Mouse (Mus musculus): ENCODE measurements around the gene Snorc.

Gene Snorc

DNA sequence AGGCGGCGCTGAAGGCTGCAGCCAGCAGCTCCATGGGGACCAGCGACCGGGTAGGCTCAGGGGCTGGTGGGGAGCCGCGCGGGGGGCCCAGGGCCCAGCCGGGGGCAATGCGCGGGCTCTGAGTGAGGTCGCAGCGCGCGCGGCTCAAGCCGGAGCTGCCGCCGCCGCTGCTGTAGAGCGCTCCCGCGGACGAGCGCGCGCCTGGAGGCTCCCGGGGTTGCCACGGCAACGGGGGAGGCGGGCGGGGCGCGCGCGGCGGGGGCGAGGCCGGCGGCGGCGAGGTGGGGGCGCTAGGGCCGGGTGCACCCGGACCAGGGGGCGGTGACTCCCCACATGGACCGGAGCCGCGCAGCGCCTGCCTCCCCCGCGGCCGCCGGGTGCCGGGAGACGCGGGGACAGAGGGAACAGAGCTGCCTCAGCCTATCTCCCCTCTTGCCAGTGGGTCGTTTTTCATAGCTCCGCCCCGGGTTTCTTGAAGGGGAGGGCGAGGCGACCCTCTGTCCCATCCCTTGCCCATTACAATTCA lies 40.2 kb downstream of the Snorc start:
- DNase-seq (ENCODE audit: low read depth, low spot score) = peak; percentile 53

DNA sequence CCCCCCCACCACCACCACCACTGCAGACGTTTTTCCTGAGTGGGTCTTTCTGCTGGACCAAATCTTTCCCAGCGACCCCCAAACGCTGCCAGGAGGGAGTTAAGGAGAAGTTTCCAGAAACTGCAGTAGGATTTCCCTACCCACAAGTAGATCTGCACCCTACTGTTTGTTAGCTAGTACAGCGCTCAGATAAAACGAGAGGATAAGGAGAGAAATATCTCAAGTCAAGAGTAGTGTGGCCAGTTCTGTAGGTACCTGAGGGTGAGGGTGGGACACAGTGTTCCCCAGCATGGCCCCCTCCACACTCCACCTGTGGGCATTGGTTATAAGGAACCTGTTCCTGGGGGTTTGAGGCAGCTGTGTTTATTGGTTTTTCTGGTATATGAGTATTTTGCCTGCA lies 40.8 kb downstream of the Snorc start:
- DNase-seq (ENCODE audit: low read depth, low spot score) = peak; percentile 16

DNA sequence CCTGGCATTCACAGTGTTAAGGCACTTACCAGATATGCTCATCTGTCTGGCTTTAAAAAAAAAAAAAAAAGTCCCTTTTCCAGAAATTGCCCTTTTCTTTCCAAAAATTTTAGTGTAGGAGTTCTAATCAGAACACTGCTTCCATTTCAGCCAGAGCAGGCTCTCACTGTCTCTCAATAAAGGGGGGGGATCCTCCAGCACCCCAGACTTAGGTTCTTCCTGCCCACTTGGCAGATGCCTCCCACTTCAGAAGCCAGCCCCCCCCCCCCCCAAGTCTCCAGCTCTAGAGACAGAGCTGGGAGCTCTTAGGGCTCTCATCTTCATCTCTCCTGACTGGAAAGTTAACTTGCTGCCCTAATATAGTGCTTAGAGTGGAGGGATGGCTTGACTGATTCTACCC lies 50.4 kb downstream of the Snorc start:
- no peak for DNase-seq (ENCODE audit: low read depth, low spot score)

DNA sequence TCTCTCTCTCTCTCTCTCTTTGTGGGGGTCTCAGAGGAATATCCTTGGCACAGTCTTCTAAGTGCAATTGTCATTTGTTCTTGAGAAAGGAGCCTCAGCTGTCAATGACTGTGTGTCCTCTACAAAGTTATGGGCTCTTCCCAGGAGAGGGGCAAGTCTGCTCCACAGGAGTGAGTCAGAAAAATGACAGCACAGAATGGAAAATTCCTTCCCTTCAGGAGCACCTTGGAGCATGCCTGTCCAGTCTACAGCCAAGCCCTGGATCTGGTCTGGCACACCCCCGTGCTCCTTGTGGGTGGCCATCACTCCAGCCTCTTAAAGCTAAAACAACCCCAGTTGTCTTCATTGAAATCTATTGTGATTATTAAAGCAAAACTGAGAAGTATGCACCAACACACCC lies 51.5 kb downstream of the Snorc start:
- DNase-seq (ENCODE audit: low read depth, low spot score) = no peak

DNA sequence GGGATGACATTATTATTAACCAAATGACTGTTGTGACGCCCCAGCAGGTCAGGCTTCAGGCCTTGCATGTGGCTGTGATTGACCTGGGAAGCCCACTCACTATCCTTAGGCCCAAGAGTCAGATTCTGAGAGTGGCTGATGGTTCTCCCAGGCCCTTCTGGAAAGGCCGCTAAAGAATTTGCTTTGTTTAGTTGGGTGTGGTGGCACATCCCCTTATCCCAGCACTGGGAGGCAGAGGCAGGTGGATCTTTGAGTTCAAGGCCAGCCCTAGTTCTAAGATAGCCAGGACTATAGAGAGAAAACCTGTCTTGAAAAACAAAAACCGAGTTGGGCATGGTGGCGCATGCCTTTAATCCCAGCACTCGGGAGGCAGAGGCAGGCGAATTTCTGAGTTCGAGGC lies 55.0 kb downstream of the Snorc start:
- DNase-seq (ENCODE audit: low read depth, low spot score) = peak; percentile 47
